Mouse (Mus musculus) midbrain, embryonic 12.5 days (tissue): Measurements from ENCODE around the gene Slc39a8. TPM values are rescaled to one million over a fixed set of nuclear protein-coding genes. Genes with fewer than 3 reads are reported as not detected.

Experiments
- ATAC-seq: fragments of 200-750 bp; cut with Nextera tagmentation; 2 replicates; pipeline ENCODE4 v1.8.0; 2017; ENCODE audit warnings: low read depth, moderate TSS enrichment, moderate library complexity; ENCODE audit not compliant: low FRiP score
- H3K27ac ChIP-seq: fragments of 300-500 bp; sonication (generic); replicated peaks from 2 replicates; pipeline ENCODE4 v1.5.1; 2016; ENCODE audit warnings: mild to moderate bottlenecking
- H3K27me3 ChIP-seq: fragments of 300-500 bp; sonication (generic); 2 replicates; pipeline ENCODE4 v1.6.1; 2016; ENCODE audit warnings: mild to moderate bottlenecking
- H3K36me3 ChIP-seq: fragments of 300-500 bp; sonication (generic); 2 replicates; pipeline ENCODE4 v1.6.1; 2016
- H3K4me1 ChIP-seq: fragments of 300-500 bp; sonication (generic); 2 replicates; pipeline ENCODE4 v1.6.1; 2016
- H3K4me2 ChIP-seq: fragments of 300-500 bp; sonication (generic); replicated peaks from 2 replicates; pipeline ENCODE4 v1.6.1; 2016; ENCODE audit warnings: mild to moderate bottlenecking, moderate library complexity
- H3K4me3 ChIP-seq: fragments of 300-500 bp; sonication (generic); 2 replicates; pipeline ENCODE4 v1.5.1; 2016; ENCODE audit warnings: mild to moderate bottlenecking
- H3K9ac ChIP-seq: fragments of 300-500 bp; sonication (generic); replicated peaks from 2 replicates; pipeline ENCODE4 v1.6.1; 2016; ENCODE audit warnings: mild to moderate bottlenecking, moderate library complexity
- H3K9me3 ChIP-seq: fragments of 300-500 bp; sonication (generic); 2 replicates; pipeline ENCODE4 v1.6.1; 2016; ENCODE audit warnings: mild to moderate bottlenecking
- WGBS: fragments of 180-500 bp; shearing (Covaris S2); methylation state at CpG from one replicate; pipeline ENCODE4 v1.1.7; 2016; 5-methylcytosine and 5-hydroxymethylcytosine counted together
- polyA plus RNA-seq: library from polyadenylated mRNA; unstranded; fragments of >200 nt; fragmentation: Nextera tagmentation; extraction: Ambion mirVana; gene quantifications from 2 replicates; pipeline ENCODE4 v1.2.1, GENCODE M21; 2016

Gene Slc39a8
- polyA plus RNA-seq, 1 experiment from 2014 or later = 16.5 TPM

DNA sequence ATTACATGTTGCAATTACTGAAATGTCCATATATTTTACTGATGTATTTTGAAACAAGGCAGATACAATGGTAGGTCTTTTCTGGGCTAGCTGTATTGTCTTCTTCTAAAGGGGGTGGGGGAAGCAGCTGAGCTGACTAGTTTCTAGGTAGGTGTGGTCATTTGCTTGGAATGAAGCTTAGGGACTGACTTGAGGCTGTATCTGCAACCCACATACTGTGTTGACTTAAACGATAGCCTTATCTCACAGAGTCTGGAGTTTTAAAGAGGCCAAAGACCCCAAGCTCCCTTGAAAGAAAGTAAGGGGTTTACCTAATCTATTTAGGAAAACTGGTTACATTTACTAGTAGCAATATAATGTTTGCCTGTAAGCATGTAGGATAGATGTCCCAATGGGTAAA, 2.9 kb downstream of the Slc39a8 start:
- Histone ChIP-seq H3K4me1 (peaks cover 18% of the 10 kb centered on the region; the same call in 1 of the 2 replicates), H3K27ac (no peak overlapping the region), H3K27me3 (peaks cover 11% of the 10 kb centered on the region), H3K4me3 (no peak overlapping the region), H3K4me2 (no peak overlapping the region), H3K36me3 (no peaks in the 10 kb centered on the region), H3K9me3 (no peaks in the 10 kb centered on the region), H3K9ac (no peak overlapping the region)
- no peak for ATAC-seq
- 52% methylated on average over 1 of the region's 1 CpGs for WGBS

DNA sequence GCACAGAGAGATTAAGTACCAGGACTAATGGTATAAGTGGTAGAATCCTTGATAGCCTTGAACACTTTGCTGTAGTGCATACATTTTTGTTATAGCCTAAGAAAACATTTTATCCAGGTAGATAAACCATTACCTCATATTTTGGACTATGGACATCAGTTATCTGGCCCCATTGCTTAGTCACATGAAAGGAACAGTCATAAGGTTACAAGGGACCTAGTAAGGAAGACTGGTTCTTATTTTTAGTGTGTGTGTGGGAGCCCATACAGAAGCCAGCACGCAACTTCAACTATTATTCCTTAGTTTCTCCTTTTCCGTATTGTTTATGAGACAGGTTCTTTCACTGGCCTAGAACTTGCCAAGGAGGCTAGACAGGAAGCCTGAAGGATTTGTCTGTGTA, 7.4 kb downstream of the Slc39a8 start:
- Histone ChIP-seq H3K36me3 (no peaks in the 10 kb centered on the region), H3K27ac (no peak overlapping the region), H3K4me3 (no peak overlapping the region), H3K9ac (no peak overlapping the region), H3K4me1 (no peaks in the 10 kb centered on the region), H3K4me2 (no peak overlapping the region), H3K27me3 (no peaks in the 10 kb centered on the region), H3K9me3 (no peaks in the 10 kb centered on the region)
- WGBS = 92% methylated on average over 2 of the region's 2 CpGs
- ATAC-seq = no peak

DNA sequence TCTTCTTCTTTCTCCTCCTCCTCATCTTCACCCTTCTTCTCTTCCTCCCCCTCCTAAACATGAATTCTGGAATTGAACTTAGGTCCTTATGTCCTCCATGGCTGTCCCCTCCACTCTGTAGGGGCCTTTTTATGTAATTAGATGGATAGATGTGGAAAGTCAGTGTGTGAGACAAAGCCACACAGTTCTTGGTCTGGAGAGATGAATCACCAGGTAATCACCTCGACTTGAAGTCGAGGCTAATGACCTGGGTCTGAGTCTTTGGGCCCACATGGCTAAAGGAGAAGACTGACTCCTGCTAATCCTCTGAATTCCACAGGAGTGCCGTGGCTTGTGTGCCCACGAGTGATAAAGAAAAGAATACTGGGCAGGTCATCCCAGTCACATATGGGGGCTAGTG, 7.8 kb downstream of the Slc39a8 start:
- 75% methylated on average over 4 of the region's 4 CpGs for WGBS

GRCm38 (mm10) chr3:135834988-135835387, 9.9 kb downstream of the Slc39a8 start:
- Histone ChIP-seq H3K4me1 (no peaks in the 10 kb centered on the region), H3K27ac (no peak overlapping the region), H3K36me3 (no peaks in the 10 kb centered on the region), H3K27me3 (no peaks in the 10 kb centered on the region), H3K9ac (no peak overlapping the region), H3K9me3 (no peaks in the 10 kb centered on the region), H3K4me3 (no peak overlapping the region), H3K4me2 (no peak overlapping the region)
- WGBS = 87% methylated on average over 3 of the region's 3 CpGs
- no peak for ATAC-seq

More for the DNA sequence above, 7.8 kb downstream of the Slc39a8 start:
- Histone ChIP-seq H3K27ac (no peak overlapping the region), H3K4me3 (no peak overlapping the region), H3K36me3 (no peaks in the 10 kb centered on the region), H3K4me2 (no peak overlapping the region), H3K9ac (no peak overlapping the region), H3K4me1 (no peaks in the 10 kb centered on the region), H3K9me3 (no peaks in the 10 kb centered on the region), H3K27me3 (no peaks in the 10 kb centered on the region)
- no peak for ATAC-seq

DNA sequence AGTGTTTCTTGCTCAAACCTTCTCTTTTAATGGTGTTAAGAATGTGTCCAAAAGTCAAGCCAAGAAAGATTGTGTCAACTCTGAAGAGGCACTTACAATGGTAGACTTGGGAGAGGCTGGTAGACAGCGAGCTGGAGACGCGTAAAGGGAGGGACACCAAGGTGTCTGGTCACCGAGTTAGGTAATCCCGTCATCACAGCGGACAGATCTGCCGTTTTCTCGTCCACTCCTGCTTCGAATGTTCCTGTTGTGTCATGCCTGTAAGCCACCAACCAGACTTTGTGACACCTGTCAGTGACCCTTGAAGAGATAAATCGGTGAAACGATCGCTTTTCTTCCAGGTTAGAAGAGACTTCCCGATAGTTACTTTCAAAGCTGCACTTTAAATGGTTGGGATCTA, 14.5 kb downstream of the Slc39a8 start:
- no peaks in the 10 kb centered on the region for H3K9me3 ChIP-seq
- H3K27ac ChIP-seq = no peak overlapping the region
- H3K4me2 ChIP-seq = no peak overlapping the region
- 95% methylated on average over 13 of the region's 13 CpGs for WGBS
- no peaks in the 10 kb centered on the region for H3K4me1 ChIP-seq
- H3K27me3 ChIP-seq = no peaks in the 10 kb centered on the region
- H3K9ac ChIP-seq = no peak overlapping the region
- no peak for ATAC-seq
- H3K36me3 ChIP-seq = no peaks in the 10 kb centered on the region
- no peak overlapping the region for H3K4me3 ChIP-seq

DNA sequence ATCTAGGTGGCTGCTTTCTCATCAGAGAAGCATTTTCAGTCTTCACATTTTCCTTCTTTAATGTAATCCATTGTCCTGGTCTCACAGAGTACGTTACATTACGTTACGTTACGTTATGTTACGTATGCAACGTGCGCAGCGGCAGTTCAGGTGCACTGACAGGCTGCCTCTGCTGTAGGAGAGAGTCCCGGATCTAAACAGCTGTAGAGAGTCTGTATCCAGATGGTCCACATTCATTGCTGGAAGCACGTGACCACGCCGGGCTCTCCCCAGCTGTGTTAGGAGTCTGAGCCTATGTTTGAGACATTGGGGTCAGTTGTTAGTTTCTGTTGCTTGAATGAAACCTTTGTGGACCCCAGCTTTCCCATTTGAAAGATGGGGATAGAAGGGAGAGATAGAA, 15.1 kb downstream of the Slc39a8 start:
- WGBS = 92% methylated on average over 12 of the region's 12 CpGs
- H3K4me2 ChIP-seq = no peak overlapping the region
- no peak overlapping the region for H3K27ac ChIP-seq
- no peaks in the 10 kb centered on the region for H3K36me3 ChIP-seq
- H3K4me1 ChIP-seq = no peaks in the 10 kb centered on the region
- no peak overlapping the region for H3K9ac ChIP-seq
- H3K9me3 ChIP-seq = no peaks in the 10 kb centered on the region
- no peaks in the 10 kb centered on the region for H3K27me3 ChIP-seq
- ATAC-seq = no peak
- H3K4me3 ChIP-seq = no peak overlapping the region

GRCm38 (mm10) chr3:135841716-135842511, 16.8 kb downstream of the Slc39a8 start:
- ATAC-seq = no peak
- Histone ChIP-seq H3K9me3 (no peaks in the 10 kb centered on the region), H3K36me3 (no peaks in the 10 kb centered on the region), H3K9ac (no peak overlapping the region), H3K4me3 (no peak overlapping the region), H3K4me1 (no peaks in the 10 kb centered on the region), H3K27ac (no peak overlapping the region), H3K4me2 (no peak overlapping the region), H3K27me3 (no peaks in the 10 kb centered on the region)
- 82% methylated on average over 7 of the region's 7 CpGs for WGBS

GRCm38 (mm10) chr3:135843181-135843580, 18.1 kb downstream of the Slc39a8 start:
- Histone ChIP-seq H3K4me2 (no peak overlapping the region), H3K9ac (no peak overlapping the region), H3K27ac (no peak overlapping the region), H3K27me3 (no peaks in the 10 kb centered on the region), H3K36me3 (no peaks in the 10 kb centered on the region), H3K9me3 (no peaks in the 10 kb centered on the region), H3K4me1 (no peaks in the 10 kb centered on the region), H3K4me3 (no peak overlapping the region)
- ATAC-seq = no peak
- WGBS = 71% methylated on average over 5 of the region's 5 CpGs

GRCm38 (mm10) chr3:135843707-135844106, 18.6 kb downstream of the Slc39a8 start:
- Histone ChIP-seq H3K9ac (no peak overlapping the region), H3K36me3 (no peaks in the 10 kb centered on the region), H3K4me1 (no peaks in the 10 kb centered on the region), H3K4me2 (no peak overlapping the region), H3K9me3 (no peaks in the 10 kb centered on the region), H3K4me3 (no peak overlapping the region), H3K27ac (no peak overlapping the region), H3K27me3 (no peaks in the 10 kb centered on the region)
- ATAC-seq = no peak
- 91% methylated on average over 8 of the region's 8 CpGs for WGBS

- no peaks in the 10 kb centered on the region for H3K27me3 ChIP-seq
- no peak overlapping the region for H3K4me3 ChIP-seq
- H3K27ac ChIP-seq = no peak overlapping the region
- no peaks in the 10 kb centered on the region for H3K9me3 ChIP-seq
- H3K9ac ChIP-seq = no peak overlapping the region
- no peak overlapping the region for H3K4me2 ChIP-seq
- no peaks in the 10 kb centered on the region for H3K36me3 ChIP-seq
- no peaks in the 10 kb centered on the region for H3K4me1 ChIP-seq
- 94% methylated on average over 1 of the region's 1 CpGs for WGBS
- no peak for ATAC-seq
Observed at GRCm38 (mm10) chr3:135844835-135845234, 19.8 kb downstream of the Slc39a8 start.

DNA sequence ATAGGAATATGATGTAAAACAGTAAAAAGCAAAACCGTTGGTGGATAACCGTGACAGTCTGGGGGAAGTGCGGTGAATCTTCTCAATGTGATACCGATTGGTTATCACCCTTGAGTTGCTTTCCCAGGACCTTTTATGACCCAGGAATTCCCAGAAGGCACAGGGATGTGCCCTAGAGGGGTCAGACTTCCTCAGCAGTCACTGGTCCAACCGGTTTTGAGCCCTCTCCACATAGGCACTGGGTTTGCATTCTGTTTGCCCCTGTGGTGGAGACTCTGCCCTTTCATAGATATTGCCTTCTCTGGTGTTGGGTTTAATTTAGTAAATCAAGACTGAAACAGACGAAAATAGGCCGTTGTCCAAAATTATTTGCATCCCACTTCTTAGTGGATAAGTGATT, 20.8 kb downstream of the Slc39a8 start:
- Histone ChIP-seq H3K27ac (no peak overlapping the region), H3K36me3 (no peaks in the 10 kb centered on the region), H3K27me3 (no peaks in the 10 kb centered on the region), H3K4me3 (no peak overlapping the region), H3K4me2 (no peak overlapping the region), H3K4me1 (no peaks in the 10 kb centered on the region), H3K9me3 (no peaks in the 10 kb centered on the region), H3K9ac (no peak overlapping the region)
- no peak for ATAC-seq
- 72% methylated on average over 7 of the region's 7 CpGs for WGBS

DNA sequence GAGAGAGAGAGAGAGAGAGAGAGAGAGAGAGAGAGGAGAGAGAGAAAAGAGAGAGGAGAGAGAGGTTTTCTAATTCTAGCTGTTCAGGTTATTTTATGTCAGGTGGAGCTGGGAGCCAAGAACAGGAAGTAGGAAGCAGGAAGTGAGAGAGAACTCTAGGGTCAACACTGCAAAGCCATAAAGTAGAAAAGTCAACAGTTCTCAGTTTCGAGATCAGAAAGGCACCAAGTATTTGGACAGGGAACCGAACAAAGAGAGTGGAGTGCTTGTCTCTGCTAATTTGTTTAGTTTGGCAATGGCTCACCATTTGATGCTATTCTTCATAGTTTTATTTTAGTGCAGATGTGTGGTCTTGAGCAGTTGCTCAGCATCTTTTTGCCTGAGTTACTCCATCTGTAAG, 26.5 kb downstream of the Slc39a8 start:
- Histone ChIP-seq H3K4me2 (no peak overlapping the region), H3K36me3 (no peaks in the 10 kb centered on the region), H3K9me3 (no peaks in the 10 kb centered on the region), H3K9ac (no peak overlapping the region), H3K4me3 (no peak overlapping the region), H3K4me1 (peaks cover 7% of the 10 kb centered on the region; the same call in 1 of the 2 replicates), H3K27me3 (no peaks in the 10 kb centered on the region), H3K27ac (no peak overlapping the region)
- no peak for ATAC-seq
- WGBS = 86% methylated on average over 2 of the region's 2 CpGs
